ENCODE assay signal across 8 mouse cellular contexts in genomic region chr17:45549617-45550181, GRCm38 (mm10). TPM values are rescaled to one million over a fixed set of nuclear protein-coding genes. Genes with fewer than 3 reads are reported as not detected.
DNase-seq lines count a peak whose midpoint lies in the region; ATAC-seq and TF ChIP-seq lines count a peak whose summit lies in the region.

TSS of gene Tmem151b (minus strand) at chr17:45549677.

- no peak within 1 kb of the TSS for H3K27ac ChIP-seq in heart, embryonic 14.5 days (replicated peaks in 1 of 2; ENCODE audit: control insufficient read depth in 1 of 2, insufficient read depth in 1 of 2, low read depth in 2 of 2, low read length in 2 of 2)
- H3K27ac ChIP-seq in embryonic facial prominence, embryonic 14.5 days (replicated peaks; ENCODE audit: low read depth, low read length) = peak within 1 kb of the TSS; percentile 55; the same call in 1 of the 2 replicates
- H3K27ac ChIP-seq in layer of hippocampus, adult 2 months = peak within 1 kb of the TSS; percentile 96
- H3K27ac ChIP-seq in midbrain, embryonic 14.5 days (replicated peaks; ENCODE audit: low read depth, low read length) = peak within 1 kb of the TSS; percentile 97

- under 1% methylated on average over 16 of the region's 29 CpGs for WGBS in heart, embryonic 14.5 days
- WGBS in embryonic facial prominence, embryonic 14.5 days = 3% methylated on average over 11 of the region's 29 CpGs
- WGBS in midbrain, embryonic 14.5 days = under 1% methylated on average over 11 of the region's 29 CpGs

- no peak for ATAC-seq in heart, embryonic 14.5 days (ENCODE audit: insufficient number of reproducible peaks, insufficient read depth, low FRiP score, low read depth)
- ATAC-seq in embryonic facial prominence, embryonic 14.5 days (ENCODE audit: low read depth) = peak; percentile 41; the same call in 1 of the 2 replicates
- ATAC-seq in midbrain, embryonic 14.5 days (ENCODE audit: low FRiP score, low TSS enrichment) = peak; percentile 61

- intact Hi-C loops in heart, postnatal 25 days (cut with DNase I) = no loop called here

- no peak for DNase-seq in heart, postnatal 25 days (ENCODE audit: low spot score)
- DNase-seq in MN1 (ENCODE audit: low spot score) = peak; percentile 65
- DNase-seq in embryonic facial prominence, embryonic 14.5 days (ENCODE audit: low spot score) = peak; percentile 78
- peak; percentile 65 to 67 for DNase-seq in layer of hippocampus, adult 2 months (ENCODE audit: low spot score in 2 of 2)
- peak; percentile 89 for DNase-seq in midbrain, embryonic 14.5 days
- DNase-seq in thymus, postnatal 4 days = peak; percentile 83
- no peak for DNase-seq in urinary bladder, adult 18-20 months (ENCODE audit: low spot score in 2 of 2)

- H3K27me3 ChIP-seq in heart, embryonic 14.5 days (ENCODE audit: control insufficient read depth, insufficient read depth, low read length) = peaks cover 70% of the 10 kb centered on the region
- peaks cover 38% of the 10 kb centered on the region for H3K27me3 ChIP-seq in embryonic facial prominence, embryonic 14.5 days (replicated peaks; ENCODE audit: control insufficient read depth, insufficient read depth, low read length)
- peaks cover 31% of the 10 kb centered on the region for H3K27me3 ChIP-seq in midbrain, embryonic 14.5 days (ENCODE audit: control insufficient read depth, insufficient read depth, low read length)

- H3K36me3 ChIP-seq in heart, embryonic 14.5 days (ENCODE audit: control insufficient read depth, insufficient read depth, low read length) = no peaks in the 10 kb centered on the region
- peaks cover 13% of the 10 kb centered on the region for H3K36me3 ChIP-seq in embryonic facial prominence, embryonic 14.5 days (ENCODE audit: control insufficient read depth, insufficient read depth, low read length)
- peaks cover 23% of the 10 kb centered on the region for H3K36me3 ChIP-seq in midbrain, embryonic 14.5 days (ENCODE audit: control insufficient read depth, insufficient read depth, low read length)

- H3K4me2 ChIP-seq in heart, embryonic 14.5 days (ENCODE audit: low read length) = peak within 1 kb of the TSS; percentile 98
- peak within 1 kb of the TSS; percentile 93 for H3K4me2 ChIP-seq in embryonic facial prominence, embryonic 14.5 days (ENCODE audit: low read depth, low read length)
- peak within 1 kb of the TSS; percentile 64 for H3K4me2 ChIP-seq in midbrain, embryonic 14.5 days (ENCODE audit: low read length)

- no peak for TF ChIP-seq CTCF in layer of hippocampus, adult 2 months (conservative IDR thresholded peaks at IDR 0.05)

- no peaks in the 10 kb centered on the region for H3K9me3 ChIP-seq in heart, embryonic 14.5 days (ENCODE audit: control insufficient read depth, low read length)
- no peaks in the 10 kb centered on the region for H3K9me3 ChIP-seq in embryonic facial prominence, embryonic 14.5 days (ENCODE audit: control insufficient read depth, low read length)
- H3K9me3 ChIP-seq in midbrain, embryonic 14.5 days (ENCODE audit: control insufficient read depth, low read length) = no peaks in the 10 kb centered on the region

- peaks cover 3 to 27% of the 10 kb centered on the region in 2 experiments for H3K4me1 ChIP-seq in heart, embryonic 14.5 days (ENCODE audit: control insufficient read depth in 2 of 2, insufficient read depth in 2 of 2, low read length in 2 of 2)
- H3K4me1 ChIP-seq in embryonic facial prominence, embryonic 14.5 days (ENCODE audit: control insufficient read depth, insufficient read depth, low read length) = no peaks in the 10 kb centered on the region; the same call in 1 of the 2 replicates
- peaks cover 35% of the 10 kb centered on the region for H3K4me1 ChIP-seq in midbrain, embryonic 14.5 days (ENCODE audit: control insufficient read depth, insufficient read depth, low read length)

- H3K4me3 ChIP-seq in heart, embryonic 14.5 days (ENCODE audit: control insufficient read depth in 1 of 2, insufficient read depth in 1 of 2, low read depth in 1 of 2, low read length in 2 of 2) = peak within 1 kb of the TSS; percentile 50 to 66
- peak within 1 kb of the TSS; percentile 80 for H3K4me3 ChIP-seq in embryonic facial prominence, embryonic 14.5 days (ENCODE audit: low read depth, low read length)
- H3K4me3 ChIP-seq in layer of hippocampus, adult 2 months = peak within 1 kb of the TSS; percentile 75
- H3K4me3 ChIP-seq in midbrain, embryonic 14.5 days (replicated peaks; ENCODE audit: low read depth, low read length) = peak within 1 kb of the TSS; percentile 93

- H3K9ac ChIP-seq in heart, embryonic 14.5 days (ENCODE audit: low read length) = peak within 1 kb of the TSS; percentile 76
- peak within 1 kb of the TSS; percentile 87 for H3K9ac ChIP-seq in embryonic facial prominence, embryonic 14.5 days (ENCODE audit: low read depth, low read length)
- peak within 1 kb of the TSS; percentile 99 for H3K9ac ChIP-seq in midbrain, embryonic 14.5 days (replicated peaks; ENCODE audit: low read length)

RNA-seq across cellular contexts. Expression of gene Tmem151b, which starts in this region (rescaled TPM):
- 0.47 and 0.55 TPM in 2 replicates for polyA plus RNA-seq in heart, embryonic 14.5 days (2014; fragmentation: Nextera tagmentation; extraction: Ambion mirVana)
- under 1 TPM in 1 of 2 experiments, not detected in 1; 0.05 TPM for total RNA-seq in heart, postnatal 25 days (2021)
- 1.7 and 2.8 TPM in 2 replicates for polyA plus RNA-seq in embryonic facial prominence, embryonic 14.5 days (2014; fragmentation: Nextera tagmentation; extraction: Ambion mirVana)
- 100 to 1,000 TPM; 106 to 112 TPM for total RNA-seq in layer of hippocampus, adult 2 months (2021)
- polyA plus RNA-seq in midbrain, embryonic 14.5 days (2014; fragmentation: Nextera tagmentation; extraction: Ambion mirVana) = 20.4 and 24.1 TPM in 2 replicates

Comparison
In these comparisons a context has a peak if more than half of its experiments do, and no peak if none do; other contexts are left out.
1. RNA of gene Tmem151b (total RNA-seq): 106 to 112 TPM in layer of hippocampus, adult 2 months; 0.05 TPM in heart, postnatal 25 days; every median in the first group is over 100 times any median in the second.
2. H3K27ac ChIP-seq: peak in embryonic facial prominence, embryonic 14.5 days (single experiment), layer of hippocampus, adult 2 months (single experiment) and midbrain, embryonic 14.5 days (single experiment); none in heart, embryonic 14.5 days (0 of 2).
3. DNase-seq: peak in MN1 (single experiment), embryonic facial prominence, embryonic 14.5 days (single experiment), layer of hippocampus, adult 2 months (2 of 2), midbrain, embryonic 14.5 days (single experiment) and thymus, postnatal 4 days (single experiment); none in heart, postnatal 25 days (single experiment) and urinary bladder, adult 18-20 months (0 of 2).
4. Peak in every context shown above with its lines, with median percentiles within 50 percentile points of each other: H3K4me2 ChIP-seq, H3K4me3 ChIP-seq and H3K9ac ChIP-seq.